Comparison of ENCODE assay signal across 25 mouse cellular contexts in the genomic region with DNA sequence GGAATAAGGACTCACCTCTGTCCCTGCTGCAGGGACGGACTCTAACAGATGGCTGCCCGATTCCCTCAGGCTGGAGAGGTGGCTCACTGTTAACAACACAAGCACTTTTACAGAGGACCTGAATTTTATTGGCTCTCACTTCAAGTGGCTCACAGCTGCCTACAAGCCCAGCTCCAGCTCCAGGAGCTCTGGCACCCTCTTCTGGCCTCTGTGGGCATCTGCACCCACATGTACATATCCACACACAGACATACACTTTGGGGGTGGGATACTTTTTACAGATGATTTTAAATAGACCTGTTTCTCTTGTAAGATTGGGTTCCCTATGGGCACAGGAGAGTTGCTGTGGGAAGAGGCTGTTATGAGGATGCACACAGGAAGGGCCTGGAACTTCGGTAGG. TPM values are rescaled to one million over a fixed set of nuclear protein-coding genes. Genes with fewer than 3 reads are reported as not detected.
DNase-seq lines count a peak whose midpoint lies in the region; ATAC-seq and TF ChIP-seq lines count a peak whose summit lies in the region.
"Had no signal": no experiment of that assay in that cellular context is flagged by ENCODE, and none has a peak within 500 bp of the region (broad histone marks: within the 10 kb centered on the region; RNA-seq: fewer than 3 reads in every experiment).

No protein-coding gene starts in this region.

- no peak for DNase-seq in heart, postnatal 0 days (ENCODE audit: low spot score)
- DNase-seq in heart, postnatal 10 days: no peak
- DNase-seq in liver, embryonic 14.5 days (ENCODE audit: low read depth in 3 of 3, low spot score in 3 of 3): no peak
- no peak for DNase-seq in liver
- peak; percentile 84 for DNase-seq in R1 (ENCODE audit: low read depth, low spot score)
- no peak for DNase-seq in embryo, embryonic 9.5 days (ENCODE audit: extremely low spot score)
- DNase-seq in adipocyte (ENCODE audit: low spot score): no peak
- DNase-seq: cerebellum, adult 9-11 months; gastrocnemius, postnatal 36 days; left cerebral cortex, postnatal 4 days; liver, embryonic 13.5 days; lung, postnatal 10 days; right cerebral cortex, postnatal 25 days; thymus, postnatal 14 days had no signal

- TF ChIP-seq POLR2A in ES-Bruce4 (IDR thresholded peaks at IDR 0.05; ENCODE audit: insufficient read depth, low read length): no peak

- 92% methylated on average over 3 of the region's 3 CpGs for WGBS in heart, postnatal 0 days
- 87% methylated on average over 3 of the region's 3 CpGs for WGBS in liver, embryonic 14.5 days (ENCODE audit: insufficient replicate concordance)

- H3K4me2 ChIP-seq in heart, postnatal 0 days (ENCODE audit: low read depth, low read length): no peak overlapping the region
- no peak overlapping the region for H3K4me2 ChIP-seq in liver, embryonic 14.5 days (ENCODE audit: low read depth)
- H3K4me2 ChIP-seq: embryonic facial prominence, embryonic 12.5 days; forebrain, embryonic 13.5 days; hindbrain, embryonic 12.5 days; liver, embryonic 13.5 days; midbrain, embryonic 11.5 days; stomach, embryonic 15.5 days had no signal

- TF ChIP-seq CTCF in heart, postnatal 0 days (IDR thresholded peaks at IDR 0.05; ENCODE audit: low read depth): 0 out of 2 replicates have a peak, but pooled peaks have one; percentile 12
- TF ChIP-seq CTCF in liver, embryonic 14.5 days (IDR thresholded peaks at IDR 0.05; ENCODE audit: low read depth): peak; percentile 60
- peak; percentile 50 for TF ChIP-seq CTCF in ES-Bruce4 (IDR thresholded peaks at IDR 0.05; ENCODE audit: low read depth, low read length)

- intact Hi-C loops in heart, postnatal 10 days (cut with DNase I): no loop called here

- no peak overlapping the region for H3K9ac ChIP-seq in heart, postnatal 0 days (replicated peaks; ENCODE audit: low read depth, low read length)
- H3K9ac ChIP-seq in liver, embryonic 14.5 days (replicated peaks): no peak overlapping the region
- H3K9ac ChIP-seq in ES-Bruce4 (ENCODE audit: low read depth, poor library complexity, severe bottlenecking): no peak overlapping the region
- H3K9ac ChIP-seq: embryonic facial prominence, embryonic 12.5 days; forebrain, embryonic 13.5 days; hindbrain, embryonic 12.5 days; liver, embryonic 13.5 days; stomach, embryonic 15.5 days had no signal

- no peaks in the 10 kb centered on the region for H3K36me3 ChIP-seq in heart, postnatal 0 days (replicated peaks; ENCODE audit: control insufficient read depth, insufficient read depth, low read length)
- H3K36me3 ChIP-seq in liver, embryonic 14.5 days (replicated peaks; ENCODE audit: control insufficient read depth, insufficient read depth, low read depth): no peaks in the 10 kb centered on the region
- H3K36me3 ChIP-seq in ES-Bruce4 (ENCODE audit: control insufficient read depth, insufficient read depth, low read length, poor library complexity, severe bottlenecking): no peaks in the 10 kb centered on the region
- H3K36me3 ChIP-seq: embryonic facial prominence, embryonic 12.5 days; hindbrain, embryonic 12.5 days; liver, embryonic 13.5 days; stomach, embryonic 15.5 days had no signal

- no peaks in the 10 kb centered on the region for H3K27me3 ChIP-seq in heart, postnatal 0 days (ENCODE audit: control insufficient read depth, insufficient read depth, low read length)
- peaks cover 7% of the 10 kb centered on the region for H3K27me3 ChIP-seq in liver, embryonic 14.5 days (ENCODE audit: control insufficient read depth, insufficient read depth, low read length)
- no peaks in the 10 kb centered on the region for H3K27me3 ChIP-seq in ES-Bruce4 (ENCODE audit: control insufficient read depth, insufficient read depth, low read length, poor library complexity, severe bottlenecking)
- H3K27me3 ChIP-seq: stomach, embryonic 15.5 days had no signal

- no peak for ATAC-seq in heart, postnatal 0 days (ENCODE audit: insufficient read depth, low read depth)
- no peak for ATAC-seq in liver, embryonic 14.5 days (ENCODE audit: insufficient read depth)
- ATAC-seq: forebrain, embryonic 13.5 days had no signal

- TF ChIP-seq EP300 in heart, postnatal 0 days (IDR thresholded peaks at IDR 0.05; ENCODE audit: low read depth): no peak
- no peak for TF ChIP-seq EP300 in liver, embryonic 14.5 days (IDR thresholded peaks at IDR 0.05; ENCODE audit: low read depth)
- TF ChIP-seq EP300 in ES-Bruce4 (IDR thresholded peaks at IDR 0.05; ENCODE audit: insufficient read depth, low read depth, low read length): no peak

- no peaks in the 10 kb centered on the region; the same call in 1 of the 2 replicates for H3K4me1 ChIP-seq in heart, postnatal 0 days (ENCODE audit: control insufficient read depth, insufficient read depth)
- peaks cover 7 to 8% of the 10 kb centered on the region in 2 experiments for H3K4me1 ChIP-seq in liver, embryonic 14.5 days (replicated peaks; ENCODE audit: control insufficient read depth in 2 of 2, insufficient read depth in 2 of 2, low read length in 1 of 2)
- no peaks in the 10 kb centered on the region for H3K4me1 ChIP-seq in ES-Bruce4 (ENCODE audit: control insufficient read depth, insufficient read depth, low read length)

- no peak overlapping the region for H3K4me3 ChIP-seq in heart, postnatal 0 days (ENCODE audit: low read depth, low read length)
- no peak overlapping the region for H3K4me3 ChIP-seq in liver, embryonic 14.5 days (ENCODE audit: insufficient read depth in 1 of 2, low read depth in 2 of 2, low read length in 2 of 2)
- H3K4me3 ChIP-seq in ES-Bruce4 (ENCODE audit: low read depth, low read length): no peak overlapping the region
- H3K4me3 ChIP-seq: embryonic facial prominence, embryonic 12.5 days; erythroblast, embryonic 14.5 days; forebrain, embryonic 13.5 days; hindbrain, embryonic 12.5 days; liver, embryonic 13.5 days; stomach, embryonic 15.5 days had no signal

- no peak overlapping the region for H3K27ac ChIP-seq in heart, postnatal 0 days (ENCODE audit: low read depth)
- no peak overlapping the region for H3K27ac ChIP-seq in liver, embryonic 14.5 days
- no peak overlapping the region for H3K27ac ChIP-seq in ES-Bruce4 (ENCODE audit: insufficient read depth, low read length)
- H3K27ac ChIP-seq: embryonic facial prominence, embryonic 12.5 days; forebrain, embryonic 13.5 days; hindbrain, embryonic 12.5 days; liver, embryonic 13.5 days; stomach, embryonic 15.5 days had no signal

- H3K9me3 ChIP-seq in heart, postnatal 0 days (replicated peaks; ENCODE audit: control insufficient read depth, low read length): peaks cover 4% of the 10 kb centered on the region
- peaks cover 3% of the 10 kb centered on the region for H3K9me3 ChIP-seq in liver, embryonic 14.5 days (ENCODE audit: control insufficient read depth, low read length)
- H3K9me3 ChIP-seq in ES-Bruce4 (replicated peaks; ENCODE audit: control insufficient read depth, insufficient read depth, low read length, poor library complexity, severe bottlenecking): no peaks in the 10 kb centered on the region
- H3K9me3 ChIP-seq: embryonic facial prominence, embryonic 12.5 days; hindbrain, embryonic 12.5 days; liver, embryonic 13.5 days; stomach, embryonic 15.5 days had no signal

RNA-seq across cellular contexts. Expression of a gene that starts 4.8 kb away (rescaled TPM):
- total RNA-seq in heart, postnatal 0 days (2014; rRNA removed; ENCODE audit: low replicate concordance): 21.4 and 28.0 TPM in 2 replicates
- polyA plus RNA-seq in heart, postnatal 0 days (2015; fragmentation: Nextera tagmentation; extraction: Ambion mirVana): 13.2 and 13.7 TPM in 2 replicates
- 1 to 10 TPM; 5.8 to 7.4 TPM for total RNA-seq in heart, postnatal 10 days (2021)
- 0.54 and 0.56 TPM in 2 replicates for polyA plus RNA-seq in liver, embryonic 14.5 days (2012; rRNA removed)
- polyA plus RNA-seq in liver, embryonic 14.5 days (2014; fragmentation: Nextera tagmentation; extraction: Ambion mirVana): 0.18 and 0.23 TPM in 2 replicates
- polyA plus RNA-seq in ES-Bruce4 (2011; ENCODE audit: insufficient read depth, insufficient read length, low read depth, missing spikeins): 7.7 TPM in 2 replicates

RNA-seq across cellular contexts. Expression of a gene that starts 5.6 kb away (rescaled TPM):
- 38.6 and 67.5 TPM in 2 replicates for total RNA-seq in heart, postnatal 0 days (2014; rRNA removed; ENCODE audit: low replicate concordance)
- 35.9 and 37.6 TPM in 2 replicates for polyA plus RNA-seq in heart, postnatal 0 days (2015; fragmentation: Nextera tagmentation; extraction: Ambion mirVana)
- total RNA-seq in heart, postnatal 10 days (2021): 10 to 100 TPM; 31.8 to 34.4 TPM
- polyA plus RNA-seq in liver, embryonic 14.5 days (2012; rRNA removed): 46.4 and 51.3 TPM in 2 replicates
- polyA plus RNA-seq in liver, embryonic 14.5 days (2014; fragmentation: Nextera tagmentation; extraction: Ambion mirVana): 27.7 and 33.7 TPM in 2 replicates
- 49.6 and 61.5 TPM in 2 replicates for polyA plus RNA-seq in ES-Bruce4 (2011; ENCODE audit: insufficient read depth, insufficient read length, low read depth, missing spikeins)

RNA-seq across cellular contexts. Expression of a gene that starts 17.4 kb away (rescaled TPM):
- total RNA-seq in heart, postnatal 0 days (2014; rRNA removed; ENCODE audit: low replicate concordance): not detected in 2 replicates
- polyA plus RNA-seq in heart, postnatal 0 days (2015; fragmentation: Nextera tagmentation; extraction: Ambion mirVana): 0.14 TPM in 1 of 2 replicates, not detected in the other
- not detected for total RNA-seq in heart, postnatal 10 days (2021)
- not detected in 2 replicates for polyA plus RNA-seq in liver, embryonic 14.5 days (2012; rRNA removed)
- polyA plus RNA-seq in liver, embryonic 14.5 days (2014; fragmentation: Nextera tagmentation; extraction: Ambion mirVana): not detected in 2 replicates
- 1.0 and 1.2 TPM in 2 replicates for polyA plus RNA-seq in ES-Bruce4 (2011; ENCODE audit: insufficient read depth, insufficient read length, low read depth, missing spikeins)
- total RNA-seq: adrenal gland, postnatal 4 days; CH12.LX; gastrocnemius, postnatal 36 days had no signal
- polyA plus RNA-seq: erythroblast, embryonic 14.5 days; large intestine, adult 2 months; liver, embryonic 13.5 days had no signal

RNA-seq across cellular contexts. Expression of a gene that starts 18.4 kb away (rescaled TPM):
- 1.3 and 1.4 TPM in 2 replicates for total RNA-seq in heart, postnatal 0 days (2014; rRNA removed; ENCODE audit: low replicate concordance)
- not detected in 2 replicates for polyA plus RNA-seq in heart, postnatal 0 days (2015; fragmentation: Nextera tagmentation; extraction: Ambion mirVana)
- not detected for total RNA-seq in heart, postnatal 10 days (2021)
- 1.6 TPM in 2 replicates for polyA plus RNA-seq in liver, embryonic 14.5 days (2012; rRNA removed)
- polyA plus RNA-seq in liver, embryonic 14.5 days (2014; fragmentation: Nextera tagmentation; extraction: Ambion mirVana): 3.2 and 4.9 TPM in 2 replicates
- not detected in 2 replicates for polyA plus RNA-seq in ES-Bruce4 (2011; ENCODE audit: insufficient read depth, insufficient read length, low read depth, missing spikeins)
- total RNA-seq: gastrocnemius, postnatal 36 days had no signal
- polyA plus RNA-seq: kidney, embryonic 14.5 days had no signal

RNA-seq across cellular contexts. Expression of a gene that starts 21.1 kb away (rescaled TPM):
- 31.2 and 52.3 TPM in 2 replicates for total RNA-seq in heart, postnatal 0 days (2014; rRNA removed; ENCODE audit: low replicate concordance)
- polyA plus RNA-seq in heart, postnatal 0 days (2015; fragmentation: Nextera tagmentation; extraction: Ambion mirVana): 39.8 and 44.0 TPM in 2 replicates
- 100 to 1,000 TPM in 1 of 2 experiments, 10 to 100 TPM in 1; 90.8 to 103 TPM for total RNA-seq in heart, postnatal 10 days (2021)
- 3.4 and 3.5 TPM in 2 replicates for polyA plus RNA-seq in liver, embryonic 14.5 days (2012; rRNA removed)
- polyA plus RNA-seq in liver, embryonic 14.5 days (2014; fragmentation: Nextera tagmentation; extraction: Ambion mirVana): 4.0 and 4.1 TPM in 2 replicates
- 53.3 and 53.7 TPM in 2 replicates for polyA plus RNA-seq in ES-Bruce4 (2011; ENCODE audit: insufficient read depth, insufficient read length, low read depth, missing spikeins)
